Mouse (Mus musculus): ENCODE measurements around the gene Sept7. TPM values are rescaled to one million over a fixed set of nuclear protein-coding genes. Genes with fewer than 3 reads are reported as not detected.
A peak's percentile ranks its signal among the peaks of the same experiment; 100 is the strongest.
"Not testable (repeated sequence)": the region's sequence is repeated elsewhere in the genome, so short reads cannot be mapped to it uniquely, and the experiment has no call there.

Gene Sept7
- total RNA-seq (2021), result 100 to 1,000 TPM; 320 to 329 TPM

- intact Hi-C loops (cut with DNase I), result loop anchor here (2.0 to 10.0 kb wide), 3 partner anchors 48 to 78 kb away; no protein-coding TSS in a partner anchor
- DNase-seq (ENCODE audit: extremely low spot score in 1 of 2, low spot score in 2 of 2), result peak; percentile 99 to 100
These were observed at the start of gene Sept7 for GRCm38 (mm10) chr9:25252283-25252726. Sept7 (plus strand) TSS chr9:25252439.

DNA sequence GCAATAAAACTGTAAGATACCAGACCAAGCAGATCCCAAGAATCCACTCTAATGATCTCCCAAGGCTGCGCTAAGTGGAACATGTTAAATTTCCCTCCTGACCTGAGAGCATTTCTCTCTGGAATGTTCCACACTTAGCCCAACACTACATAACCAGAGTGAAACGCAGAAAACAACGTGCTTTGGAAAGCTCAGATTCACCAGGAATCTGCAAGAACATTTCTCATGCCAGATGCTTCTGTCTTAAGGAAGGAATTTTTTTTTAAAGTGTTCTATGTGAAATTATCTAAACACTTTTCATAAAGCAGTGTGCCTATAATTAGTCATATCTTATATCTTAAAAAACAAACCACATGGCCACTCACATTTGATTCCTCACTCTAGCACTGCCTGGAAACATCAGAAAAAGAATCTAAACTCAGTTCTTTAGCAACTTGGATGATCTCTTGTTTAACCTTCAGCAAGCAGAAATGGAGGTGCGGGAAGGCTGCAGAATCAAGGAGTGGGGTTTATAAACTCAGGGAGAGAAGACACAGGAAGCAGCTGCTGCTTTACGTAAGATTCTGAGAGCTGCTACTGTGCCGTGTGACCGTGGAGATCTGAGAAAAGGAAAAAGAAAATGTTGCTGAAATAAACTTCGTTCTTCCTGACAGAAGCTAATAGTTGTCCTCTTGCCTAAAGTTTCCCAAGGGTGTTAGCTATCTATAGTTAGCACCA, 44.0 kb upstream of the Sept7 start:
- intact Hi-C loops (cut with DNase I), result loop anchor here (10.0 kb wide), 1 partner anchor 47 kb away; the partner anchor contains the start of gene Sept7
- DNase-seq (ENCODE audit: extremely low spot score in 1 of 2, low spot score in 2 of 2), result no peak

GRCm38 (mm10) chr9:25212309-25213163, 39.7 kb upstream of the Sept7 start:
- intact Hi-C loops (cut with DNase I), result no loop called here
- DNase-seq (ENCODE audit: extremely low spot score in 1 of 2, low spot score in 2 of 2), result no peak

GRCm38 (mm10) chr9:25213164-25213557, 39.1 kb upstream of the Sept7 start:
- intact Hi-C loops (cut with DNase I), result no loop called here
- no peak for DNase-seq (ENCODE audit: extremely low spot score in 1 of 2, low spot score in 2 of 2)

DNA sequence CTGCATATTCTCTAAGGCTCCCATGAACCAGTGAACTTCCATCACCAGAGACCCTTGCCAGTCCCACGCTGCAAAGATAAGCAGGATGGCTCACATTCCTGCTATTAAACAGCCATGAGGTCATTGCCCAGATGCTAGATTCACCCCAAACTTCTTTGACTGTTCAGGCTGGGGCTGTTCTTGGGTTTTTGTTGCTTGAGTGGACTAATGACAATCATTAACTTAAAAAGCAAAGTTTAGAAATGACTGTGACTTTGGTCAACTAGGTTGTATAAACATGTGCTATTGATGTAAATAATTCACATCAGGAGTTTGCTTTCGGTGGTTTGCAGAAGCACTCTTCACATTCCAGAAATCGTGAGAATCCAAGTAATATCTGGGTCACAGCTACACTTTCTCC, 36.8 kb upstream of the Sept7 start:
- no peak for DNase-seq (ENCODE audit: extremely low spot score in 1 of 2, low spot score in 2 of 2)
- intact Hi-C loops (cut with DNase I), result no loop called here

DNA sequence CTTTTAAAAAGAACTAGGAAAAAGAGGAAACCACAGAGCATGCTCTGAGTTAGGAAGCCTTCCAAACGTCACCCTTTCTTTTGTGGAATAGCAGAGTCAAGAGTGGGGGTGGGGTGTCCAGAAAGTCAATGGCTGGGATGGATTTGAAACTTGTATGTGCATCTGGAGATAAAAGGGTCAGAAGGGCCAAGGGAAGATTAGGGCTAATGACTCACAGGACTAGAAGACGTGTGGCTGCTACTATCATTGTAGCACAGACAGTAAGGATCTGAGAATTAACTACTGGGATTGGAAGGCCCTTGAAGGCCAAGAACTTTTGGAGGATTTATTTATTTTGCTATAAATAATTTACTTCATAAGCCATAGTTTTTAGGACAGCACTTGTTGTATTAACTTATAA, 36.0 kb upstream of the Sept7 start:
- DNase-seq (ENCODE audit: extremely low spot score in 1 of 2, low spot score in 2 of 2), result no peak
- intact Hi-C loops (cut with DNase I), result no loop called here

DNA sequence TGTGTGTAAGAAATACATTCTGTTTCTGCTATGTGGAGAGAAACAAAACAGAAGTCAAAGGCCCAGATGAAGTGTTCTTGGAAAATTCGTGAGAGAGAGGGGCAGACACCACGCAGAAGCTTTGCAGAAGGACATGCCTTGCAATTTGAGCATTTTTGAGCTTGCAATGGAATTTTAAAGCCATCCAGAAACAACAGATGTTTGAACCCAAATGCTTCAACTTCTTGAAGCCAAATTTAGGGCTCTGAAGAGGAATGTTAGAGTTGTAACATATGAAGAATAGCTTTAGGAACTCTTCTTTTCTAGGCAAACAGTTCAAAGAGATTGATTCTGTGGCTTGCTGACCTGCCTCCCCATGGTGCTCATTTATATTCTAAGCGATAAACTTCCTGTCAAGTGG, 33.3 kb upstream of the Sept7 start:
- DNase-seq (ENCODE audit: extremely low spot score in 1 of 2, low spot score in 2 of 2), result no peak
- intact Hi-C loops (cut with DNase I), result no loop called here

DNA sequence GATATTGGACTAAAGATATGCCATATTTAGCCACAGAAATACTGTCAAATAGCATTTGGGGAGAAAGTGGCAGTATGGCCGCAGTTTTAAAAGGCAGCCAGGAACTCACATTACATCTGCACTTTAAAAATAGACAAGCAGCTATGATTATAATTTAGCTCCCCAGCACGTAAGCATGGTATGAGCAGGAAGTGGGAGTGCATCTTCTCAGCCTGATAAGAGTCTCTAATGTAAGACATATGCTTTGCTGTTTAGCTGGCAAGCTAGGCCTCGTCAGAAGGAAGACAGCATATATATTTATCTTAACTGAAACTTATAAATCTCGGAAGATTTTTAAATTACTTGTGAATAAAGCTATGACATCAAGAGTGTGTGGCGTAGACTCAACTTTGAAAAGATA, 32.4 kb upstream of the Sept7 start:
- intact Hi-C loops (cut with DNase I), result no loop called here
- peak in 1 of 2 experiments; percentile 52 for DNase-seq (ENCODE audit: extremely low spot score in 1 of 2, low spot score in 2 of 2)

DNA sequence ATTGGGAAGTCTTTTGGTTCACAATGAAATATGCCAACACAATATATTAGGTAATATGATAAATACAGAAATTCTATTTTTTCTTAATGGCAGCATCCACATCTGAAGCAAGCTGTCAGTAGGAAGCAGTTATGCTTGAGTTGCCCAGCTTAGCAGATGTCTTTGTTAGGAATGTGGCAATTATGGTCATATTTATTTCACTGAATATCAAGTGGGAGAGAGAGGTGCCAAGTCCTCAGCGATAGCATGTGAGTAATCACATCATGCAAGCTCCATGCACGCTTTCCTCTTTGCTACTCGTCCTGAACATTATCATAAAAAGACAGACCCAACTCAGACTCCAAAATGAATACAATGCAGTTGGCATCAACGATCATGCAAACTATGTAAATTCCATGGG, 27.3 kb upstream of the Sept7 start:
- DNase-seq (ENCODE audit: extremely low spot score in 1 of 2, low spot score in 2 of 2), result no peak
- intact Hi-C loops (cut with DNase I), result no loop called here

- intact Hi-C loops (cut with DNase I), result no loop called here
- DNase-seq (ENCODE audit: extremely low spot score in 1 of 2, low spot score in 2 of 2), result no peak
These were observed 22.5 kb upstream of the Sept7 start for GRCm38 (mm10) chr9:25229740-25230139.

DNA sequence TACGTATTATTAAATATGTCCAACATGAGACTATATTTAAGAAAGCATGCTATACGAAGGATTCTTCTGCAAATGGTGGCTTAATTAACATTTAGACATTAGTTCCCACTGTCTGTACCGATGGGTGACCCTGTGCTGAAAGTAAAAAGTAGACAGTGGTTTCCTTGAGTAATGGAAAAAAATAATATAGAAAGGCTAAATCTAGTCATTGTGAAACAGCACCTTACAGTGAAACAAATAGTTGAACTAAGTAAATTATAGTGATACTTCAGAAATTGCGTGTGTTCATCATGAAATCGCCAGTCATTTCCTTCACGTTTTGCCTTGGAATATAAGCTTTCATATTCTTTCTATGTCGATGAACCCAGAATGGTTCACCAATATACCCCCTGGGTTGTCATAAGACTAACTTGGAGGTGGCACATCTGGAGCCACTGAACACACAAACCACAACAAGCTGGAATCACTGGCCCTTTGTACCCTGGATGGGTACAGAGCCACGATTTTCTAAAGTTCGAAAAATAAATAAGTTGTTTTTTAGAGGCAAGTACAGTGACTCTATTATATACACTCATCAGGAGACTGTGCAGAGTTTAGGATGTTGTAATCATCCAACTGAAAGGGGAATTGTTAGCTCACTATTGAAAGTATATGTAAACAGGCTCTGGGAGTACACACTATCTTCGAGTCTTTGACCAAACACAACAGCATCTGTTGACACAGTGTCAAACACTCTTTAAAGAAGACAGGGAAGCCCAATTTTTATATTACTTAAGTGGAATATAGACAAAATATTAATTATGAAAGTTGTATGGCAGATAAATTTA, 21.8 kb upstream of the Sept7 start:
- intact Hi-C loops (cut with DNase I), result no loop called here
- no peak for DNase-seq (ENCODE audit: extremely low spot score in 1 of 2, low spot score in 2 of 2)

- no peak for DNase-seq (ENCODE audit: extremely low spot score in 1 of 2, low spot score in 2 of 2)
- intact Hi-C loops (cut with DNase I), result no loop called here
These were observed 11.2 kb upstream of the Sept7 start for GRCm38 (mm10) chr9:25241065-25241464.

- intact Hi-C loops (cut with DNase I); DNase-seq (ENCODE audit: extremely low spot score in 1 of 2, low spot score in 2 of 2): not testable (repeated sequence)
These were observed 10.5 kb upstream of the Sept7 start for GRCm38 (mm10) chr9:25241783-25242182.

GRCm38 (mm10) chr9:25242266-25242665, 10.0 kb upstream of the Sept7 start:
- intact Hi-C loops (cut with DNase I), result no loop called here
- no peak for DNase-seq (ENCODE audit: extremely low spot score in 1 of 2, low spot score in 2 of 2)

- intact Hi-C loops (cut with DNase I), result no loop called here
- DNase-seq (ENCODE audit: extremely low spot score in 1 of 2, low spot score in 2 of 2), result no peak
These were observed 8.1 kb upstream of the Sept7 start for GRCm38 (mm10) chr9:25243926-25244657.

- intact Hi-C loops (cut with DNase I), result no loop called here
- DNase-seq (ENCODE audit: extremely low spot score in 1 of 2, low spot score in 2 of 2), result no peak
These were observed 7.1 kb upstream of the Sept7 start for GRCm38 (mm10) chr9:25245125-25245524.

- no peak for DNase-seq (ENCODE audit: extremely low spot score in 1 of 2, low spot score in 2 of 2)
- intact Hi-C loops (cut with DNase I), result no loop called here
These were observed 5.7 kb upstream of the Sept7 start for GRCm38 (mm10) chr9:25246508-25246907.

GRCm38 (mm10) chr9:25251174-25251573, 1.1 kb upstream of the Sept7 start:
- no peak for DNase-seq (ENCODE audit: extremely low spot score in 1 of 2, low spot score in 2 of 2)
- intact Hi-C loops (cut with DNase I), result loop anchor here (10.0 kb wide), 2 partner anchors 46 to 54 kb away; no protein-coding TSS in a partner anchor

All from left cerebral cortex, postnatal 10 days (tissue).